Mouse (Mus musculus) E14TG2a.4 (cell line): ENCODE data around the gene Lmo7.

ENCODE experiments used
- CTCF ChIP-seq: conservative IDR thresholded peaks from 2 replicates; pipeline ENCODE4 v1.5.1; 2014; ENCODE audit warnings: low read length
- NANOG ChIP-seq: IDR thresholded peaks from 2 replicates; pipeline ENCODE4 v1.6.1; 2014; ENCODE audit warnings: borderline replicate concordance, low read length, mixed read lengths
- POU5F1 ChIP-seq: IDR thresholded peaks from 2 replicates; pipeline ENCODE4 v1.6.1; 2014; ENCODE audit warnings: low read length, borderline replicate concordance

GRCm38 (mm10) chr14:101774631-101775030, 44.9 kb downstream of the Lmo7 start:
- TF ChIP-seq CTCF (peak; percentile 63), POU5F1 (no peak), NANOG (no peak)
